Mouse (Mus musculus) adrenal gland, postnatal 25 days (tissue): ENCODE data around the gene Zfp579. TPM values are rescaled to one million over a fixed set of nuclear protein-coding genes. Genes with fewer than 3 reads are reported as not detected.

Experiments
- DNase-seq: peaks from one replicate; pipeline ENCODE4 v3.0.0; 2021; ENCODE audit warnings: mixed read lengths
- total RNA-seq: library from RNA; stranded (reverse); gene quantifications from 2 replicates; pipeline ENCODE4 v1.2.3, GENCODE M21; 2021

The Zfp579 gene
- total RNA-seq, 1 experiment from 2014 or later = 31.6 TPM

DNA sequence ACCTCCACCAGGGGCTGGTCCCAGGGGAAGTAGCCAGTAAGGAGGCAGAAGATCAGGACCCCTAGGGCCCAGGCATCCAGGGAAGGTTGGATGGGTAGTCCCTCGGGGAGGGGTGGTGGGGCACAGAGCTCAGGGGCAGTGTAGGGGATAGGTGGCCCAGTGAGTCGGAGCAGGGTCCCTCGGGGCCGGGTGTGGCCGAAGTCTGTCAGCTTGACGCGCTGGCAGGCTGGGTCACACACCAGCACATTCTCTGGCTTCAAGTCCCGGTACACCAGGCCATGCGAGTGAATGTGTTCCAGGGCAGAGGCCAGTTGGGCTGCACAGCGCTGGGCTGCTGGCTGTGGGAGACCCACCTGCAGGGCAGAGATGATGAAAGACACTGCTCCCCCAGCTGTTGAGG, 38.6 kb downstream of the Zfp579 start:
- no peak for DNase-seq

DNA sequence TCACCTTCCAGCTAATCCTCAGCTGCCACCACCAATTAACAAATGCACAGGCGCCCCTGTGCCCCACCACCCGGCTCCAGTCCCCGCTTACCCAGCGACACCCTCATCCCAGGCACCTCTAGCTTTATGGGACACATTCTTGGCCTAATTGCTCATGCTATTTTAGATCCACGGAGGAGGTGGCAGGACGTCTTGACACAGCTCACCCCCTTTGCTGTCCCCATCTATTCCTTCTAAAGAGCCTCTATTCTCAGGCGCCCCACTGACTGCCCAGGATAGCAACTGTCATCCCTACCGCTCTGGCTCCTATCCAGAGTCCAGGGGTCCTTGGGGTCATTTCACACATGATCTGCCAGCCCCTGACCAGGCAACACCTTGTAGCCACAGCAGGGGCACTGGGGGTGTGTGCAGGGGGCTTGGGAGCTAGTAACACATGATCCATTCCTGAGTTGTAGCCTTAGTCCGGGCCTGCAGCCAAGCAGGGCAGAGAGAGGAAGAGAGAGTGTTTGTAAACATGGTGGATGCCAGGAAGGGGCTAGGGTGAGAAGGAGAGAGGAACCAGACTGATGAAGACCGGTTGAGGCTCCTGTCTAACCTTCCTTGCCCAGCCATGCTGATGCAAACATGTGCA, 42.0 kb downstream of the Zfp579 start:
- DNase-seq = no peak

DNA sequence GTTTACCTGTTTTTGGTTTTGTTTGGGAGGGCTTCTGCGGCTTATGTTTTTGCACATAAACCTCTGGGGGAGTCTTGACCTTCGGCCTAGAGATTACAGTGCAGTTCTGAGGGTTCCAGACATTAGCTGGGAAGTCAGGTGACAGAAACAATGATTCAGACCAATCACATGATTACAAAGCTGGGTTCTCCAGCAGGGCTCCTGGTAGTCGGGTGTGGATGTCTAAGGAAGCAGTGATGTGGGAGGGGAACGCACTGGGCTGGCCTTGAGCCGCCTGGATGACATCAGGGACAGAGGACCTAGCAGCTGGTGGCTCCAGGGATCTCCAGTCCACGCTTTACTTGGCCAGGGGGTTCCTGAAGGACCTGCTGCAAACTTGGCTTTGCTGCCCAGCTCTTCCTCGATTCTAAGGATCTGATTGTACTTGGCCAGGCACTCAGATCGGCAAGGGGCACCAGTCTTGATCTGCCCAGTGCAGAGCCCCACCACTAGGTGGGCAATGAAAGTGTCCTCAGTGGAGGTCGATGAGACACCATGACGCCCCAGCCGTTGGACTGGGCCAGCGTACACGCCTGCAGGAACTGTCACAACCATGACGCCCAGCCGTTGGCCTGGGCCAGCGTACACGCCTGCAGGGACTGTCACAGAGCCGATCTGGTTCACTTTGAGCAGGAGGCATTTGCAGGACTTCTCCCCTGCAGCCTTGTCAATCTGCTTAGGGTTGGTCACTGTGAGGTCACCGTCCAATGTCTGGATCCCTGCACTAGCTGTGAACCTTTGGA, 45.2 kb downstream of the Zfp579 start:
- peak; percentile 41 for DNase-seq

DNA sequence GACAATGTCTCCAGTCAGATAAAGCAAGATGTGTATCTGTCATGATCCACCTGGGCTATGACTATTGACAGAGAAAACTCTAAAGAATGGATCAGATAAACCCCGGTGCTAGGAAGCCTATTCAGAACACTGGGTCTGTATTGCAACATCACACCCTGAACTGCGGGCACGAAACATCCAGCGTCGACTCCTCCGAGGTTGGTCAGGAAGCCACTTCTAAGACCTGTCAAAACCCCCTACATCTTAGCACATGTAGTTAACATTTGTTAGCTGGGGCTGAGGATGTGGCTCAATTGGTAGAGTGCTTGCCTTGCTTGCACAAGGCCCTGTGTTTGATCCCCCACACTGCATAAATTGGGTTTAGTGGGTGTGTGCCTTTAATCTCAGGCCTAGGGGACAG, 47.6 kb downstream of the Zfp579 start:
- no peak for DNase-seq

DNA sequence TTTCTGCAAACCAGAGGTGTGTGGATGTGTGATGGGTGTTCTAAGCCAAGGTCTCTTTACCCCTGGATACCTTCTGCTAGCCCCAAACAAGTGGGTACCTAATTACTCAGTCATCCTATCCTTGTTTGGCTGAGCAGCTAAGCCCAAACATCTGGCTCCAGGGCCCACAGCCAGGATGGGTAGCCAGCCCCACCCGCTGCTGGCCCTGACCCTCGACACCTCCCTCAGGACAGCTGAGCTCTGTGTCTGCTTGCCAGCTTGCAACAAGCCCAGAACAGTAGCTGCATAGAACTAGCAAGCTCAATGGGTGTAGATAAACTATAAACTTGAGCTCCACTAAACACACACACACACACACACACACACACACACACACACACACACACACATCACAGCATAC, 48.1 kb downstream of the Zfp579 start:
- peak; percentile 60 for DNase-seq

DNA sequence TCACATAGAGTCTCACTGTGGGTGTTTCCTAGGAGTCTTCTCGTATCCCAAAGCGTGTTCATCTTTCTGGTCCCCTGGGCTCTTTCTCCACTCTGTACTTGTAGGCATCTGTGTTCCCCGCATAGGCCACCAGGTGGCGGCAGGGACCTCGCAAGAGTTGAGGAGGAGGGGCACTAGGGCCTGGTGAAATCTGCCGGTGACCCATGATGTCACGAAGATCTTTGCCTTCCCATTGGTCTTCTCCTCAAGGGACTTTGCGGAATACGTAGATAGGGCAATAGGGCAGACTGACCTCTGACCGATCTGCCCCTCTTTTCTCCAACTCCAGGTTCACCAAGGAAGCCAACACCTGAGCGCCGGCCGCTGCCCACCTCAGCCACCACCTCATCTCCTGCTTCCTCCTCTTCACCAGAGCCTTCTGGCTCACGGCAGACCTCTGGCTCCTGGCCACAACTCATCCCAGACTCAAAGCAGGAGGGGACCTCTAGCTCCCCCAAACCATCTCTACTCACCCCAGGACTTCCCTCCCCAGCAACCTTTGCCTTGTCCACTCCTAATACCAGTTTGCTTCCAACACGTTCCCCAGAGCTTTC, 52.6 kb downstream of the Zfp579 start:
- peak; percentile 93 for DNase-seq

DNA sequence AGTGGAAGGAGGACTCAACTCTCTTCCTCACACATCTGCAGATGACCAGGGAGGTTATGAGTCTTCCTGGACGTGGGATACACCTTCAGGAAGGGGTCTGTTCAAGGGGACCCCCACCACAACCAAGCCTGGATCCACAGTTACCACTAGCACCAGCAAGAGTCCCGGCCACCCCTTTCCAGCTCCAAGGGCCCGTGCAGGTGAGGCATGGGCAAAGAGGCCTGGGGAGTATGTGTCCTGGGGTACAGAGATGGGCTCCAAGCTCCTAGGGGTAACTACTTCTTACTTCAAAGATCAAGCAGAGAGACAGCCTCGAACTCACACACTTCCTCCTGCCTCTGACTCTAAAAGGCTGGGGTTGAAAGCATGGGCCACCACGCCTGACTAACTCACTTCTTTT, 53.3 kb downstream of the Zfp579 start:
- DNase-seq = no peak

DNA sequence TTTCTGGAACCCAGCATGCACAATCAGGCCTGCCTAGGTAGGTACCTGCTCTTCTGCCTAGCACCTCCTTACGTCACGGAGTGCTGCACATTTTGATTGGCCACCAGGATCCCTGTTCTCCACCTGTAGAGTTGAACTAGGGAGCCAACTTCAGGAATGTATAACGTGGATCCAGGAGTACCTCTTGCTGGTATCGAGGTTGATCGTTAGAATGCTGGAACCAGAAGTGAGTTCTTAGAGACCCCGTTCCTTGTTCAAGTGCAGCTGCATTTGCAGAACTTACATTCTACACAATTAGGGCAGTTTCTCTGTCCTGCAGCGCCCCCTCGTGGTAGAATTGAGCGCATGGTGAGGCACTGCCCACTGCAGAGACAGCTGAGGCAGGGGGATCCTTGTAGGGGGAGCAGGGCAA, 55.9 kb downstream of the Zfp579 start:
- peak; percentile 86 for DNase-seq

DNA sequence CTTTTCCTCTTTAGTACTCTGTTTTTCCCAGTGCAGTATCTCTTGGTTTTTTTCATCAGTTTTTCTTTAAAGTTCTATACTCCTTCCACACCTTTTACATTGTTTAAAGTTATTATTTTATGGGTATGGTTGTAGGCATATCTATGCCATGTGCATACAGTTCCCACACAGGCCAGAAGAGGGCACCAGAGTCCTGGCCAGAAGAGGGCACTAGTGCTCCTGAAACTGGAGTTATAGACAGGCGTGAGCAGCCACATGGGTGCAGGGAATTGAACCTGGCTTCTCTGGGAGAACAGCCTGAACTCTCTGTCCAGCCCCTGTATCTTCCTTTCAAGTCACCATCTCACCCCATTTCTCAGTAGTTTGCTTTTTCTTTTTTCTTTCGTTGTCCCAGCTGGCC, 57.5 kb downstream of the Zfp579 start:
- DNase-seq = peak; percentile 80

DNA sequence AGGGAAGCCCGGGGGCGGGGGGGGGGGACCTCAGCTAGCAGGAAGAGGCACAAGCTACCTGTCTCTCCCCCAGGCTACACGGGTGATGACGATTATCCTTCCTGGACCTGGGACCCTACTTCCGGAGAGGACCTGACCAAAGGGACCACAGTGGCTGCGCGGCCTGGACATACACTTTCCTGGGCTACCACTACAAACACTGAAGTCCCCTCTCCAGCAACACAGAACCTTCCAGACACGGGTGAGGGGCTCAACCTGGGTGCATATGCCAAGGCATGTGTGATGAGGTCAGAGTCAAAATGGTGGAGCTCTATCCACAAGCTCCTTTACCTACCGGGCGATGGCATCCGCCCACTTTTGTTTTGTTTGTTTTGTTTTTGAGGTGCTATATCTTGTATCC, 58.6 kb downstream of the Zfp579 start:
- no peak for DNase-seq

DNA sequence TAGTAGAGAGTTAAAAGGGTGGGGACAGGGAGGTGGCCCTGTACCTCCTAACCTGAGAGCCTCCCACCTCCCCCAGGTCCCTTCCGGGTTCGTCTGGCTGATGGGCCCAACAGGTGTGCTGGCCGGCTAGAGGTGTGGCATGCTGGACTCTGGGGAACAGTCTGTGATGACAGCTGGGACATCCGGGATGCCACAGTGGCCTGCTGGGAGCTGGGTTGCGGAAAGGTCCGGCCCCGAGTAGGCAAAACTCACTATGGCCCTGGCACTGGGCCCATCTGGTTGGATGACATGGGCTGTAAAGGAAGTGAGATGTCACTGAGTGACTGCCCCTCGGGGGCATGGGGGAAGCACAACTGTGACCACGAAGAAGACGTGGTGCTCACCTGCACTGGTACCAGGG, 59.1 kb downstream of the Zfp579 start:
- no peak for DNase-seq

DNA sequence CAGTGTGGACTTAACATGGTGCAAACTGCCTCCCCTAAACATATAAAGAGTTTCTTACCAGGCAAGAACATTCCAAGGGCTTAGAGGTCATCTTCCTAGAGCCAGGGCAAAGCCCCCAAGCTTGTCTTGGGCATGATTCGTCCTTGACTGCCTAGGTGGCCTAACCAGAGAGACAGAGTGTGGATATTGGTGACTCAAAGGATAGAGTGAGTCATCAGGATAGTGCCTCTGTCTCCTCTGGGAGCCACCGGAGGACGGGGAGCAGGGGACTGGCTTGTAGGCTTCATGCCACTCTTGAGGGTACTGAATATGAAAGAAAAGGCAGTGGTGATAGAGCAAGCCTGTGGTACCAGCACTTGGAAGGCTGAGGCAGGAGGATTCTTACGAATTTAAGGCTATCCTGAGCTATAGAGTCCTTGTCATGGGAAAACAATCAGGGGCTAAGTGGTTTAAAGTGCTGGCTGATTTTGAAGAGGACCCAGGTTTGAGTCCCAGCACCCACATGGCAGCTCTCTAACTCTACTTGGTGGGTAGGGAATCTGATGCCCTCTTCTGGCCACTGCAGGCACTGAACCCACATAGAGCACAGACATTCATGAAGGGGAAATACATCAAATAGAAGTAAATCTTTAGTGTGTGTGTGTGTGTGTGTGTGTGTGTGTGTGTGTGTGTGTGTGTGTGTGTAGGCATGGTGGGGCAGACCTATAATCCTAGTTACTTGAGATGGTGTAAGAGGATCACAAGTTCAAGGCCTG, 61.6 kb downstream of the Zfp579 start:
- DNase-seq = no peak

Other genes with a start within 250 kb of the Zfp579 start
- gene Cox6b2, start 243.1 kb downstream of the Zfp579 start, total RNA-seq = 9.4 and 10.6 TPM in 2 replicates
- not detected in 2 replicates for gene Fam71e2, start 224.9 kb downstream of the Zfp579 start, total RNA-seq
- 0.15 TPM in 1 of 2 replicates, not detected in the other for gene Il11, start 213.3 kb downstream of the Zfp579 start, total RNA-seq
- not detected in 2 replicates for gene Tmem190, start 213.2 kb downstream of the Zfp579 start, total RNA-seq
- 13.4 and 16.4 TPM in 2 replicates for gene Tmem238, start 206.5 kb downstream of the Zfp579 start, total RNA-seq
- gene Rpl28, start 203.3 kb downstream of the Zfp579 start, total RNA-seq = 922 and 1,210 TPM in 2 replicates
- 114 and 127 TPM in 2 replicates for gene Ube2s, start 183.6 kb downstream of the Zfp579 start, total RNA-seq
- gene Shisa7, start 151.5 kb downstream of the Zfp579 start, total RNA-seq = 2.0 and 2.2 TPM in 2 replicates
- 24.0 and 30.5 TPM in 2 replicates for gene Isoc2b, start 125.9 kb downstream of the Zfp579 start, total RNA-seq
- gene Isoc2a, start 119.0 kb downstream of the Zfp579 start, total RNA-seq = 42.1 and 48.2 TPM in 2 replicates
- gene Gm36210, start 89.6 kb downstream of the Zfp579 start, total RNA-seq = not detected in 2 replicates
- gene Zfp628, start 80.9 kb downstream of the Zfp579 start, total RNA-seq = 16.4 and 19.0 TPM in 2 replicates
- gene Nat14, start 74.1 kb downstream of the Zfp579 start, total RNA-seq = 7.7 and 9.1 TPM in 2 replicates
- gene Ssc5d, start 70.4 kb downstream of the Zfp579 start, total RNA-seq = 2.0 and 3.2 TPM in 2 replicates
- gene Sbk2, start 31.8 kb downstream of the Zfp579 start, total RNA-seq = 0.55 TPM in 1 of 2 replicates, not detected in the other
- 0.15 TPM in 1 of 2 replicates, not detected in the other for gene Sbk3, start 25.0 kb downstream of the Zfp579 start, total RNA-seq
- 15.3 and 17.6 TPM in 2 replicates for gene Zfp524, start 18.3 kb upstream of the Zfp579 start, total RNA-seq
- gene Fiz1, start 18.5 kb upstream of the Zfp579 start, total RNA-seq = 18.7 and 26.4 TPM in 2 replicates
- gene Gm44973, start 19.3 kb upstream of the Zfp579 start, total RNA-seq = not detected in 2 replicates
- 27.7 and 34.3 TPM in 2 replicates for gene Zfp865, start 24.2 kb upstream of the Zfp579 start, total RNA-seq
- 1.00 and 1.1 TPM in 2 replicates for gene Ccdc106, start 24.4 kb upstream of the Zfp579 start, total RNA-seq
- gene 4632433K11Rik, start 38.0 kb upstream of the Zfp579 start, total RNA-seq = 1.1 TPM in 1 of 2 replicates, not detected in the other
- 4.7 and 5.5 TPM in 2 replicates for gene Zfp784, start 42.3 kb upstream of the Zfp579 start, total RNA-seq
- gene Zfp580, start 55.4 kb upstream of the Zfp579 start, total RNA-seq = 7.9 and 8.8 TPM in 2 replicates
- gene U2af2, start 66.0 kb upstream of the Zfp579 start, total RNA-seq = 191 and 195 TPM in 2 replicates
- 140 and 152 TPM in 2 replicates for gene Epn1, start 84.1 kb upstream of the Zfp579 start, total RNA-seq
- gene Rfpl4, start 120.8 kb upstream of the Zfp579 start, total RNA-seq = not detected in 2 replicates
- gene Rasl2-9, start 129.8 kb upstream of the Zfp579 start, total RNA-seq = 1.3 and 1.7 TPM in 2 replicates
- gene Vmn1r55, start 153.5 kb upstream of the Zfp579 start, total RNA-seq = not detected in 2 replicates
- not detected in 2 replicates for gene Vmn1r56, start 200.6 kb upstream of the Zfp579 start, total RNA-seq
- gene Vmn1r57, start 222.3 kb upstream of the Zfp579 start, total RNA-seq = not detected in 2 replicates